ENCODE assay signal across 24 mouse cellular contexts in the genomic region with DNA sequence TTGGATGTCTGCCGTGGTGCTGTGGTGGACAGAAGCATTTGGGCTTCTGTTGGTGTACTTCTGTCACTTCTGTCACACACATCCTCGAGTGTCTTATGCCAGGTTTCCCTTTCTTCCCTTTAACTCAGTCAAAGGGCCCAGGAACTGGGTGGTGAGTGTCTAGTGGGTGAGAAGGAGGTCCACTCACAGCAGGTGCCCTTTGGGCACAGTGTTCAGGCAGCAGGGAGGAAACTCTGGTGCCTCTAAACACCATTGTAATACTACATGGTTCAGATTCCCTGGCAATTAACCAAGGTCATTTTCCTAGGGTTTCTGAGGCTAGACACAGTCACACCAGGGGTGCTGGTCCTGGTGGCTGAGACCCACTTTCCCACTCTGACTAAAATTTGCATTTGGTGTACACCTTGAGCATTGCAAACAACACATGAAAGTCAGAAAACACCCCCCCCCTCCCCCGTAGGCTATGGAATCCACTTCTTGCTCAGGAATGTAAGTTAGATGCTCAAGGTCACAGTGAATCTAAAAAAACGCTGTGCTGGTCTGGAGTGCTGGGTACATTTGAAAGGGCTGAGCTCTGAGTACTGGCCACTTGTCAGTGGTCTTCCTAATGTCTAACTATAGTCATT. TPM values are rescaled to one million over a fixed set of nuclear protein-coding genes. Genes with fewer than 3 reads are reported as not detected.
DNase-seq lines count a peak whose midpoint lies in the region; ATAC-seq lines count a peak whose summit lies in the region.
"Had no signal": no experiment of that assay in that cellular context is flagged by ENCODE, and none has a peak within 500 bp of the region (broad histone marks: within the 10 kb centered on the region; RNA-seq: fewer than 3 reads in every experiment).

No protein-coding gene starts in this region.

- no peak overlapping the region for H3K4me2 ChIP-seq in heart, embryonic 16.5 days (ENCODE audit: low read depth, low read length)
- H3K4me2 ChIP-seq: forebrain, embryonic 13.5 days; heart, embryonic 11.5 days had no signal

- ATAC-seq in heart, embryonic 16.5 days (replicated peaks; ENCODE audit: extremely low read depth, insufficient read depth, low FRiP score), result no peak
- ATAC-seq: forebrain, embryonic 13.5 days; forebrain, embryonic 16.5 days; intestine, postnatal 0 days had no signal

- WGBS in heart, embryonic 16.5 days, result 46% methylated on average over 4 of the region's 4 CpGs

- DNase-seq in cerebellum, adult 11-12 months, result peak; percentile 51
- DNase-seq in cerebellum, adult 9-10 months, result no peak
- no peak for DNase-seq in heart, adult 18-20 months
- DNase-seq in kidney, postnatal 14 days, result peak; percentile 5
- DNase-seq in kidney, adult 8-10 months, result no peak
- peak; percentile 53 for DNase-seq in R1 (ENCODE audit: low read depth, low spot score)
- no peak for DNase-seq in lung, postnatal 10 days
- DNase-seq: adrenal gland, postnatal 10 days; adrenal gland, postnatal 36 days; cerebellum, postnatal 14 days; gastrocnemius, postnatal 10 days; gastrocnemius, postnatal 36 days; heart, postnatal 10 days; heart, postnatal 36 days had no signal

- no peak overlapping the region for H3K4me3 ChIP-seq in heart, embryonic 16.5 days (ENCODE audit: low read length)
- H3K4me3 ChIP-seq: forebrain, embryonic 10.5 days; forebrain, embryonic 13.5 days; hindbrain, embryonic 10.5 days had no signal

- peak overlapping the region; percentile 56 for H3K27ac ChIP-seq in heart, embryonic 16.5 days (ENCODE audit: low read length)
- H3K27ac ChIP-seq: forebrain, embryonic 10.5 days; forebrain, embryonic 13.5 days; hindbrain, embryonic 10.5 days; hindbrain, embryonic 14.5 days had no signal

- peaks cover 21% of the 10 kb centered on the region for H3K4me1 ChIP-seq in heart, embryonic 16.5 days (ENCODE audit: control insufficient read depth, insufficient read depth, low read length)

- no peak overlapping the region for H3K9ac ChIP-seq in heart, embryonic 16.5 days (ENCODE audit: low read length)
- H3K9ac ChIP-seq: forebrain, embryonic 13.5 days; hindbrain, embryonic 14.5 days had no signal

- no peaks in the 10 kb centered on the region for H3K9me3 ChIP-seq in heart, embryonic 16.5 days (replicated peaks; ENCODE audit: control insufficient read depth, low read length)
- H3K9me3 ChIP-seq: forebrain, embryonic 10.5 days; forebrain, embryonic 13.5 days; hindbrain, embryonic 10.5 days had no signal

- 0 out of 2 replicates have a peak, but pooled peaks cover 2% of the 10 kb centered on the region for H3K27me3 ChIP-seq in heart, embryonic 16.5 days (ENCODE audit: control insufficient read depth, insufficient read depth, low read length)
- H3K27me3 ChIP-seq: forebrain, embryonic 13.5 days had no signal

- H3K36me3 ChIP-seq in heart, embryonic 16.5 days (ENCODE audit: control insufficient read depth, insufficient read depth), result no peaks in the 10 kb centered on the region
- H3K36me3 ChIP-seq: forebrain, embryonic 10.5 days; hindbrain, embryonic 10.5 days had no signal

RNA-seq across cellular contexts. Expression of gene Rnf182, which starts 4.2 kb away (rescaled TPM):
- polyA plus RNA-seq in heart, embryonic 16.5 days (2015; fragmentation: Nextera tagmentation; extraction: Ambion mirVana), result 1.7 and 2.3 TPM in 2 replicates
- total RNA-seq in heart, adult 18-20 months (2021), result not detected
- total RNA-seq: gastrocnemius, adult 18-20 months; granulocyte monocyte progenitor cell, adult 5-6 weeks had no signal

RNA-seq across cellular contexts. Expression of gene Mcur1, which starts 59.7 kb away (rescaled TPM):
- polyA plus RNA-seq in heart, embryonic 16.5 days (2015; fragmentation: Nextera tagmentation; extraction: Ambion mirVana), result 14.7 and 16.9 TPM in 2 replicates
- total RNA-seq in heart, adult 18-20 months (2021), result 10 to 100 TPM; 49.3 to 52.2 TPM

Comparison
In these comparisons a context has a peak if more than half of its experiments do, and no peak if none do; other contexts are left out.
1. DNase-seq: peak in cerebellum, adult 11-12 months (single experiment), kidney, postnatal 14 days (single experiment) and R1 (single experiment); none in cerebellum, adult 9-10 months (single experiment), heart, adult 18-20 months (0 of 2), kidney, adult 8-10 months (0 of 2) and lung, postnatal 10 days (single experiment).